Mouse (Mus musculus) monocyte, adult 5-6 weeks (primary cell): ENCODE measurements around the gene Gm28308. TPM values are rescaled to one million over a fixed set of nuclear protein-coding genes. Genes with fewer than 3 reads are reported as not detected.

ENCODE experiments used
- ATAC-seq: fragments of 153-309, 156-312 bp; replicated peaks from 2 replicates; pipeline ENCODE4 v1.8.0; 2017; ENCODE audit warnings: mild to moderate bottlenecking; ENCODE audit not compliant: low TSS enrichment, insufficient number of reproducible peaks, severe bottlenecking, poor library complexity, low FRiP score
- total RNA-seq: library from RNA; stranded (forward); fragments of 200-1000, 200-491, 200-594 nt; gene quantifications from 3 replicates; pipeline ENCODE4 v1.2.3, GENCODE M21; 2017

Gm28308 gene
- total RNA-seq, 1 experiment from 2014 or later = 5.6 TPM

DNA sequence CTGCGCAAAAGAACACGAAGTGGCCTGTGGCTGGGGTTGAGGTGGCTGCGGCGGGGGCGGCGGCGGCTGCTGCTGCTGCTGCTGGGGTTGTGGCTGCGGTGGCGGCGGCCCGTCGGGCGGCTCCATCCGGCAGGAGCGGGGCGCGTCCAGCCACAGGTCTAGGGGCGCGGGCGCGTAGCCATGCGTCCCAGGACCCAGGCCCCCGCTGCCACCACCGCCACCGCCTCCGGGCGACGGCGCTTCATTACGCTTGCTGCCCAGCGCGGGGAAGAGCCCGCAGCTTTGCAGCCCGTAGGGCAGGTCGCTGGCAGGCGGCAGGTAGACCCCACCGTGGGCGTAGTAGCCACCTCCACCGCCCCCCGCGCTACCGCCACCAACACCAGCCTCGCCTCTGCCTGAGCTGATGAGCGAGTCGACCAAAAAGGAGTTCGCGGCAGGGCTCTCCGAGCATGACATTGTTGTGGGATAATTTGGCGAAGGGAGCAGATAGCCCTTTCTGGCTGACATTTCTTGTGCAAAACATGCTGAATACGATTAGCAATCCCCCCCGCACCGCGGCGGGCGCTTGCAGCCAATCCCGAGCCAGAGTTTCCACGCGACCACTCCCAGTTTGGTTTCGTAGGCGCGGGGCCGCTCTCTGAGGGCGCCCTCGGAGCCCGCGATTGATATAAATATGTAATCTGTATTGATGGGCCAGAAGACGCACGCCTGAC lies 21.4 kb upstream of the Gm28308 start:
- no peak for ATAC-seq

DNA sequence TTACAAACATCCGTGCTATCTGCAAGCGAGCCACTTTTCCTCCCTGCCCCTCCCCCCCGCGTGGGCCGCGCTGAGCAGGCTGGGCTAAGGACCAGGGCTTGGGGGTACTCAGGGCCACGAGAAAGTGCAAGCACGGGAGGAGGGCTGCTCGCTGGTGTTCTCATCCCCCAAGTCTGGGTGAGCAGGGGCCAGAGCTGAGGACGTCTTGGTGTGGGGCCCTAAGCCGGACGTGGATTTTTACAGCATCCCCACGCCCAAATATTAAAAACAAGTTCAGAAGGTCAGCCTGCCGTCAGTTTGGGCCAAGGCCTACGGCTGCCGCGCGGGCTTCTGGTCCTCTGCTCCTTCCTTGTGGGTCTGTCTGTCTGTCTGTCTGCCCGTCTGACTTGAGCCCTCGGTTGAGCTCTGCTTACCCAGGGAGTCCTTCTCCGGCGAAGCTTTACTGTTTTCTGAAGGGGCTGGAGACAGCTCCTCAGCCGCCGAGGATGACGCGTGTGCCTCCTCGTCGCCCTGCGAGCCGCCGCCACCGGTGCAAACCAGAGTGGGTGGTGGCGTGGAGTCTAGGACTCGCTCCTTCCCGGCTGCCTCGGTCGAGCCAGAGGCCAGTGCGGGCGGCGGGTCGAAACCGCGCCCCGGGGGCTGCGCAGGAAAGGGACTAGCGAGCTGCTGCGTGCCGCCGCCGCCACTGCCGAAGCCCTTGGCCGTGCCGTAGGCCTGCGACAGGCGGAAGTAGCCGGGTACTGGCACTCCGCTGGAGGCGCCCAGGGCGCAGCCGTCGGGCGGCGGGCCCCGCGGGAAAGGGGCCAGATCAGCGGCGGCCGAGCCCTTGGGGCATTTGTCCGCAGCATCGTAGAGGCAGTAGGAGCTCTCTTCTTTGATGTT lies 20.6 kb upstream of the Gm28308 start:
- ATAC-seq = no peak

DNA sequence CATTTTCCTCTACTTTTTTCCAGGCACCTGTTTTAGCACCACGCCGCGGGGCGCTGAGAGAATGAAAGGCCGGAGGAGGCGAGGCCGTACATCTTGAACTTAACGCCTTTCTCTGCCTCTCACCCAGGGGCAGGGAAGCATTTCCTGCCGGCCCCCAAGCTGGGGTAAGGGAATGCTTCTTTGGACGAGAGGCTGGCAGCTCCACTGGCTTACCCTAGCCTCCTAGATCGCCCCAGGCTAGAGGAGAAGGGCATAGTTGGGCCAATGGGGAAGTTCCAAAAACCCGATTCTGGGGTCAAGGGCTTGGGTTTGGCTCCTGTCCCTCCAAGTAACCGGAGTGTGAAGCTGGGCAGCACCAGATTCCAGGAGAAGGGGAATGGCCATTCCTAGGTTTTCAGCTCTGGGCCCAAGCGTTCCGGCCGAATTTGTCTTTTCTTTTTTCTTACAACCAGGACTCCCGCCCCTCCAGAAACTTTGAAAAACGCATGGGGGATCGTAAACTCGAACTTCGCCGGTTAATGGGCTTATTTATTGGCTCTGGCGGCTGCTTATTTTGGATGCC lies 19.9 kb upstream of the Gm28308 start:
- no peak for ATAC-seq

DNA sequence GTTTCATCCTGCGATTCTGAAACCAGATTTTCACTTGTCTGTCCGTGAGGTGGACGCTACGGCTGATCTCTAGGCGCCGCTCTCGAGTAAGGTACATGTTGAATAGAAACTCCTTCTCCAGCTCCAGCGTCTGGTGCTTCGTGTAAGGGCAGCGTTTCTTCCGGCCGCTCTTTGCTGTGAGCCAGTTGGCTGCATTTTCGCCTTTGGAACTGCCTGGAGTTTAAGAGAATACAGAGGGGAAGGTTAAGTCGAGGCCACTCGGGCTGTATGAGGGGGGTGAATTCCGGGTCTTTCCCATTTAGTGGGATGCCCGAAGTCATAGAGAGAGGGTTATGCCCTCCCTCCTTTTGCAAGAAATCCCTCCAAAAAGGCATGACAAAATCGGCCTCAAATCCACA lies 19.4 kb upstream of the Gm28308 start:
- ATAC-seq = no peak

DNA sequence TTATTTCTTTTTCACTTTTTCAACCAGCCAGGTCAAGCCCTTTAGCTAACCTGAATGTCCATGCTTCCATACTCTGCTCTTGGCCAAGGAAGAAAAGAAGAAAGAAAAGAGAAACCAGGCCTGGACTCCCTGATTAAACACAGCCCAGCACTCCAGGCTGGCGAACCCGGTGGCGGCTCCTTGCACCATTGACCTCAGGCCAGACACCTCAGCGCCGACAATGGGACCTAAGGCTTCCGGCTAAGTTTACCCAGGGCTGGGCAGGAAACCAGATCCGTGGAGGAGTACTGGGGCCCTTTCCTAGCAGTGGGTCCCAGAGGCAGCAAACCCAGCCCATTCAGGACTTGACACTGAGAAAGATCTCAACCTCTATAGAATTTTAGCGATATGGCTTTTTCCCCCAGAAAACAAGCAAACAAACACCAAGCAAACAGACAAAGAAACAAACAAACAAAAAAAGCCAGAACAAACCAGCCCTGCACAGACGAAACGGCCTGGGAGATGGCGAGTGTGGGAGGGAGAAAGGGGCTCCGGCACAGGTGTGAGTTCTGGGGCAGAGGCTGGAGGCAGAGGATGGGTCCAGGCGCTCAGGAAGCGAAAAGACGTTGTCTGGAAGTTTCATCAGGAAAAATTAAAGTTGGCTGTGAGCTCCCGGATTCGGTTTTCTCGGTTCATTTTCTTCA lies 18.9 kb upstream of the Gm28308 start:
- no peak for ATAC-seq

DNA sequence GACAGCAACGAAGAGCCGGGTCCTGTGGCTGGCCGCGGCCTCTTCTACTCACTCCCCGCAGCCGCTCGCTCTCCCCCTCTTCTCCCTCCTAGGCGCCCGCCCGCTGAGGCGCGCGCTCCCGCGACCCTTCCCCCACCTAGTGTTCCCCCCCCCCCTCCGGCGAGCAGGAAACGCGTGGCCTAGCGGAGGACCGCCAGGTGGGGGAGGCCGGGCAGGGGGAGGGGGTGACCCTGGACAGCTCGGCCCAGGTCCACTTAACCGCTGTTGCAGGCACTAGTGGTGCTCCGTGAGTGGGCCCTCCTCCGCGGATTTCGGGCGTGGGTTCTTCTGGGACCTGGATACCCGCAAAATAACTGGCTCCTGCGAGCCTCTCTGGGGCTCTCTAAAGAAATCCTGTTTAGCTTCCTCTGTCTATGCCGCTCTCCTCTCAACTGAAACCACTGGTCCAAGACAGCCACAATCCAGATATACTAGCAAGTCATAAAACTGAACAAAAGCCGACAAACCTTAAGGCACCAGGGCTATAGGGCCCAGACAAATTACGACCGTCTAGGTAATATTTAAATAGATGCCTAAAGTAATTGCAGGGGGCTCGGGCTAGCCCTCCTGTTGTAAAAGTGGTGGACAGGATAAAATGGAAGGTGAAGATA lies 17.5 kb upstream of the Gm28308 start, which contains the start of gene Hoxa9:
Gene Hoxa9, minus strand, starts transcription at position 574 of the 650 bp plus-strand sequence.
- ATAC-seq = no peak

DNA sequence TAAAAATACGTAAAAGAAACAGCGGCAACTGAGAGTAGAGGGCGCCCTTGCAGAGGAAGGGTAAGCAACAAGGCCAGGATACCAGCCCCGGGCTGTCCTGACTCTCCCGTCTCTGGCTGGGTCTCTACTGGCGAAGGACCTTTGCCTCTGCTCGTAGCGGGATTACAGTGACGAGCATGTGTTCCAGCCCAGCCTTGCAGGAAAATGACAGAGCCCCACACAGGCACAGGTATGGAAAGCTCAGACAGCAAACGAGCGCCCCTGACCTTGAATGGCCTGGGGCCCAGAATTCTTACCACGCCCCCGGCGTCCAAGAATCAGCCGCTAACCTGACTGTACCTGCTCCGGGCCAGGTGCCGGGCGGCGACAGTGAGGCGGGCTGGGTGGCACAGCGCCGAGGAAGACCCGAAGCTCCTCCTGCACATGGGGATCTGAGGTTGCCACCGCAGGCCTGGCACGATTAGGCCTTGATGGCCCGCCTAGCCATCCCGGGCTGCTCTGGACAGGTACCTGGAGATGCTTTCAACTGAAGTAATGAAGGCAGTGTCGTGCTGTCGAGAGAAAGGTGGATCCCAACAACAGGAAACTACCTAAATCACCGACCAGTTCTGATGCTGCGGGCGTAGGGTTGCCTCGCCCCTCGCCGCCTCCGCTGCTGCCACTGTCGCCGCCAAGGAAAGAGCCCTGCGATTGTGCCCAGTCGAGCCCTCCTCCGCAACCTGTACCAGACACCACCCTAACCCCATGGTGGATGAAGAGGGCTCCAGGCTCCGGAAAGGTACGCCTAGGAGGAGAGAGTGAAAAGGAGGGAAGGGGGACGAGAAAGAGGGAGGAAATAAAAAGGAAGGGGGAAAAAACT lies 16.6 kb upstream of the Gm28308 start:
- ATAC-seq = no peak

DNA sequence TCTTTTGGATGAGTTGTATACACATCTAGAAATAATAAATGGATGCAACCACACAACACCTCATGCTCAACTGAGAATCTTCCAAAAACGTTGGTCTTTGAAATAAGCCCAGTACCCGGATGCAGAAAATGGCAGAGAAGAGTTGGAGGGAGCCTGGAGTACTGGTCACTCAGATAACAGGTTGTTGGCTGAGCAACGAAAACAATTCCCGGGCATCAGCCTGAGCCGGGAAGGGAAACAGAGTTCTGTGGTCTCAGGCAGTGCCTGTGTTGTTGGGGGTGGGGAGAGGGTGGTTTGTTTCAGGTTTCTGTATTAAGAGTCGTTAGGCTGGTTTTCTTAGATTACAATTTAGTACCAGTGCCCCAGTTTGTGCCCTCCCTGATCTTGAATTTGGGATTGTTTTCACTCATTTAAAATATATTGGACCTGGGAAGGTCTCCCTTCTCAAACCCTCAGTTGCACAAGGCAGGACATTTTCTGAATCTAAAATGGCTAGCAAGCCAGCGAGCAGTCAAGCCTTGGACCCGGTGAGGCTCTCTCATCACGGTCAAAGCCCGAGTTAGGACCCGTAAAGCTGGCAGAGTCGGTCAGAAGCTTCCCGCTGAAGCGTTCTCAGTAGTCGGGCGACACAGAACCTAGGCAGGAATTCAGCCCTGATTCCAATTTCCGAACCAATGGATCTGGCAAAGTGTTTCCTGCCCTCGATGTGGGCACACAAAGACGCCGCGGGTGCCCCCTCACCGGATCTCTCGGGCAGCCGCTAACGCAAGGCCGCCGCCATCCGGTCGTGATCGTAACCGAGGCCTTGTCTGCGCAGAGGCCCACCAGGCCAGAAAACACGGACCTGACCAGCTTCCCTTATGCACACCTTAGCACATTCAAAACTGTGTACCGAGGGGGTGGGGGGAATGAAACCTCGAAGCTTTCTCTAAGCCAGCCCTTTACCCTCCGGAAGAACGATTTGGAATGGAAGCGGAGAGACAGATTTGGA lies 15.6 kb upstream of the Gm28308 start:
- no peak for ATAC-seq

DNA sequence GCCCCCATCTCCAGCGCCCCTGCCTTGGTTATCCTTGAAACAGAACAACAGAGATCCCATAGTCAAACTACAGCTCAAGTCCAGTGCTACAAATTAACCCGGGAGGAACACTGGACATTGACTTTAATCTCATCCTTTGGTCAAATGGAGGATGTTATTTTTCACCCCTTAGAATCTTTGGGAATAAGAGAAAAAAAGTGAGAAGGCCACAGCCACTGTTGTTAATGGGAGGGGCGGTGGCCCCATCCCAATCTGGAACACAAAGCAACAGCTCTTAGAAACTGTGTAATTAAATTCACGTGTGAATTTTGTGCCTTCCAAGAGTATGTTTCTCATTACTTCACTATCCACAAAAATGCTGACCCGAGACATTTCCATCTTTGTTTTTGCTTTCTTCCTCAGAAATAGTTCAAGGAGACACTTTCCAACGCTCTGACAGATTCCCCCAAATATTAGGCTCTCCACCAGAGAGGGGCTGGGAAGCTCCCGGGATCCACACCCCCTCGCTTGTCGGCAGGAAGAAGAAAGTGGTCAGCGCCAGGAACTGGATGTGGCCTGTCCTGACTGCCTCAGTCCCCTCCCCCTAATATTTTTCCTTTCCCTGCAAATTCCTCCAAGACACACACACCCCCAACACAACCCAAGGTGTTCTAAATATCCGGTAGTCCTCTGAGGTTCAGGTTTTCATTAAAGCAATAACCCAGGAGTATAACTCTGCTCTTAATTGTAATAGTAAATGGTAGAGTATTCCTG lies 14.5 kb upstream of the Gm28308 start:
- no peak for ATAC-seq

DNA sequence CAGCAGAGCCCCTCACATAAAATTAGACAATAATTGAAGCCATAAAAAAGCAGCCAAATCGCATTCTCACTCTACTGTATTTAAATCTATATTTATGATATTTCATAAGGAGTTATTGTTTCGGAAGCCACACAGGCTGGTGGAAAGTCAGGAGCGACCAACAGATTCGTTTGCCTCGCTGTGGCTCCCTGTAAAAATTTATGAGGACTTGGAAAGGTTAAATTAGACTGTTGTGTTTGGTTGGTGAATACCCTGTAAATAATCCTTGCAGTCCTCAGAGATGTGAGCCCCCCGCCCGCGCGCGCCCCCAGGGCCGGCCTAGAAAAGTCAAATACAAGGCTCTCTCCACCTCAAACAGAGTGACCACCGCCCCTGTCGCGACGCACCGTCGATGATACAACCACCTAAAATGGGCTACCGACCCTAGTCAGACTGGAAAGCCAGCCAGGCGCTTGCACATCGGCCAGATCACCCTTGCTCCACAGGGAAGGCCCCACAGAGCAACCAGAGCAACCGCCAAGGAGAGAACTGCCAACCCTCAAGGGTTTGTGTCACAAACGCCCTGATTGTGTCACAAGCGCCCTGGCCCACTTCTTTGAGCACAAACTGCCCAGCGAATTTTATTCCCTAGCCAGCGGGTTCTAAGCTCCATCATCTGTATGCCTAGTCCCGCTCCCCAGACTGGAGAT lies 13.6 kb upstream of the Gm28308 start:
- ATAC-seq = no peak

DNA sequence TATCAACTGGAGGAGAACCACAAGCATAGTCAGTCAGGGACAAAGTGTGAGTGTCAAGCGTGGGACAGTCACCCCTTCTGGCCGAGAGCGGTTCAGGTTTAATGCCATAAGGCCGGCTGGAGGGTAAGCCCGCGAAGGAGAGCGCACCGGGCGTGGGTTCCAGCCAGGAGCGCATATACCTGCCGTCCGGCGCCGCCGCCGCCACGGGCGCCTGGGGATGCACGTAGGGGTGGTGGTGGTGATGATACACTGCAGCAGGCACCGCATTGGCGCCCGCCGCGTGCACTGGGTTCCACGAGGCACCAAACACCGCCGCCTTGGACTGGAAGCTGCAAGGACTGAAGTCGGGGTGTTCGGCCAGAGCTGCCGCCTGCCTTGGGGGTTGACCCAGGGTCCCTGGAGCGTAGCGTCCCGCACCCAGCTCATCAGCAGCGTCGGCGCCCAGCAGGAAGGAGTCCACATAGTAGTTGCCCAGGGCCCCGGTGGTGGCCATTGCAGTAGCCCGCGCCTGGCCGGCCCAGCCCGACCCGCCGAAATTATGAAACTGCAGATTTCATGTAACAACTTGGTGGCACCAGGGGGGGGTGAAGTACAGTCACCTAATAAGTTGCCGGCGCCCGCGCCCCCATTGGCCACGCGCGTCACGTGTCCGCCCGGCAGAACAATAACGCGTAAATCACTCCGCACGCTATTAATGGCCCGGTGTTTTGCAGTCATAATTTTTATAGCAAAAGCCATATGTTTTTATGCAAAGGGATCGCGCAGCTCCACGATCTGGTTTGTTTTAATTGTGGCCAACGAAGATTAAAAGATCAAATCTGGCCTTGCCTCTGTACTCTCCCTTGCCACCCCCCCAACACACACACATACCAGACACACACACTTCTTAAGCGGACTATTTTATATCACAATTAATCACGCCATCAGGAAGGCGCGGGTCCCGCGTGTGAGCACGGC lies 12.8 kb upstream of the Gm28308 start:
- no peak for ATAC-seq

DNA sequence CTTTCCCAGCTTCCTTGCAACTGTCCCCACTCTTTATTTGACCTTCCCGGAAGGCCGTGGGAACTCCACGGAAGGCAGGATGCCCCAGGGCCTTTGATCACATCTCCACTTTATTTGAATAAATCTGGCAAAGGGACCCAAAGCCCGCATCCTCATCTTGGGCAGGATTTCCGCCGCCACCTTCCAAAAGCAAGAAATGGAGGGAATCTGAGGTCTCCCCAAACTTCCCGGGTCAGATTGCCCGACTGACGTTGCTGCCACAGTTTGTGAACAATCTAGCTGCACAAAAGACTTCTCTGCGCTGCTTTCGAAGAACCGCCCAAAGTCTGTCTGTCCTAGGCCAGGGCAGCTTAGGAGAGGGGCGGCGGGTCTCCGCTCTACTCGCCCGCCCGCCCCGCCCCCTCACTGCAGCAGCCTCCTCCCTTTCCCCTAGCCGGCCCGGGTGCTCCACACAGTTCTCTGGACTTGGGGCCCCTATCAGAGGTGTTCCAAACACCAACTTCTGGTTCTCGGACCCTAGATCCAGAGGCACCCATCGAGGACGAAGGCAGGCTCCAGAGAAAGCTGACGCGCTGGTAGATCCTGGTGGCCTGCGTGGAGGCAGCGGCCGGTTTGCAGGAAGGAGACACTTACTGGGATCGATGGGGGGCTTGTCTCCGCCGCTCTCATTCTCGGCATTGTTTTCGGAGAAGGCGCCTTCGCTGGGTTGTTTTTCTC lies 11.9 kb upstream of the Gm28308 start:
- no peak for ATAC-seq

DNA sequence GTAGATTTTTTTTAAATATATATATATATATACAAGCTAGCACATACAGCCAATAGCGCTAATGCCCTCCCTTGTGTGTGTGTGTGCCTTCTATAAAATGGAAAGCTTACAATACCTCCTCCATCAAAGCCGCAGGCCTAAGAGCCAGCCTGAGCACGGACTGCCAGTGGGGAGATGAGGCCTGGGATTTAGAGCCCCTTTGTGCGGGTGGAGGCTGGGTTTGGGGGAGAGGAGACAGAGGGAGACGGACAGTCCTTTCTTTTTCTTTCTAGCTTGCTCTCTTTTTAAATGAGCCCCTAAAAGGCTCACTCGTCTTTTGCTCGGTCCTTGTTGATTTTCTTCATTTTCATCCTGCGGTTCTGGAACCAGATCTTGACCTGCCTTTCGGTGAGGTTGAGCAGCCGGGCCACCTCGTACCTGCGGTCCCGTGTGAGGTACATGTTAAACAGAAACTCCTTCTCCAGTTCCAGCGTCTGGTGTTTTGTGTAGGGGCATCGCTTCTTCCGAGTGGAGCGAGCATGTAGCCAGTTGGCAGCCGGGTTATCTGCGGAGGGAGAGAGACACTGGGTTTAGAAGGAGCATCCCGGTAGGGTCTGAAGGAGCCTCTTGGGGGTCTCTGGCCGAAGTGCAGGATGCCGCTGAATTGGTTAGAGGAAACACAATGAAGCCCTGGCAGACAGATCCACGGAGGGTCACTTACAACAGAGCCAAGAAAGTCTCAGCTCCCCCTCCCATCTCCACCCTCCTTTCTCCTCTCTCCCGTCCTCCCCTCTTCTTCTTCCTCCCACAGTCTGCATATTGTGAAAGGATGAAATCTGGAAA lies 11.0 kb upstream of the Gm28308 start:
- no peak for ATAC-seq
